Mouse (Mus musculus) inflammation-experienced regulatory T-cells, adult 6 months (primary cell): ENCODE data around the gene Cd68. TPM values are rescaled to one million over a fixed set of nuclear protein-coding genes. Genes with fewer than 3 reads are reported as not detected.
"Not testable (repeated sequence)": the region's sequence is repeated elsewhere in the genome, so short reads cannot be mapped to it uniquely, and the experiment has no call there.

Experiments
- ATAC-seq: one replicate; pipeline ENCODE4 v1.8.0; 2017
- polyA plus RNA-seq, 3 experiments: library from polyadenylated mRNA; unstranded; fragments of 100-300 nt; shearing (Covaris generic); gene quantifications; one replicate each; pipeline ENCODE4 v1.2.1; 2017

Gene Cd68
- polyA plus RNA-seq, result 10 to 100 TPM in 1 of 3 experiments, 1 to 10 TPM in 2; 3.8 to 21.2 (median 4.5) TPM

GRCm38 (mm10) chr11:69665961-69666664 is at the start of gene Cd68:
TSS of gene Cd68 (minus strand) at chr11:69666153.
- ATAC-seq, result no peak

- no peak for ATAC-seq
Measured at GRCm38 (mm10) chr11:69715482-69715881, 49.5 kb upstream of the Cd68 start.

- ATAC-seq, result no peak
Measured at GRCm38 (mm10) chr11:69714636-69715329, 48.8 kb upstream of the Cd68 start.

GRCm38 (mm10) chr11:69712954-69713672 is 47.2 kb upstream of the Cd68 start:
- ATAC-seq, result no peak

DNA sequence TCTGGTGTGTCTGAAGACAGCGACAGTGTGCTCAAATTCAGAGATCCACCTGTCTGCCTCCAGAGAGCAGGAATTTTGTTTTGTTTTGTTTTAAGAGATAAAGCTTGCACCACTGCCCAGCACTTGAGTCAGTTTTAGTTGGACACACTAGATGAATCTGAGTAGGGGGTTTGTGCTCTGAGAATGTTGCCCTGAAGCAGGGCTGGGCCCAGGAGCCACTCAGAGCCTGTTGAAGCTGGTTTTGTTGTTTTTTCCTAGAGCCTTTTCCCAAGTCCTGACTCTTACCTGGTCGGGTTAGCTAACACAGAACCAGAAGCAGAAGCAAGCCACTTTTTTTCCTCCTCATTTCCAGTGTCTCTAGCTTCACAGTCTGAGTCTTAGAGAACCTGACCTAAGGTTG is 45.1 kb upstream of the Cd68 start:
- no peak for ATAC-seq

DNA sequence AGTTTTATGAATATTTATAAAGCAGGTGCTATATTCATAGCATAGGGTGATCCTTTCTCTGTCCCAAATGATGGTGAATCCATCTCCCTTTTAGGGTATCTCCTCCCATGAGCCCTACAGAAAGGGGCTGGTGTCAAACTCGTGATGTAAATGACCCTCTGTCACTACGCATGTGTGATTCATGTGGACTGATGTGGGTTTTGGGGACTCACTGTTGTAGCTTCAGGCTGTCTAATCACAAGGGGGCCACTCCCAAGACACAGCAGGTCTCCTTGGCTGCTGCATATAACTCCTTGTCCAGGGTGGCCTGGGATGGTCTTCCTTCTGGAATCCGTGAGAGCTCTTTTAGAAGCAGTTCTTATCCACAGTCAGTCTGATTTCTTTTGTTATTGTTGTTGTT is 44.5 kb upstream of the Cd68 start:
- ATAC-seq, result no peak

- no peak for ATAC-seq
Measured at GRCm38 (mm10) chr11:69709554-69710446, 43.8 kb upstream of the Cd68 start.

- no peak for ATAC-seq
Measured at GRCm38 (mm10) chr11:69708614-69709265, 42.8 kb upstream of the Cd68 start.

GRCm38 (mm10) chr11:69707873-69708381 is 42.0 kb upstream of the Cd68 start:
- no peak for ATAC-seq

DNA sequence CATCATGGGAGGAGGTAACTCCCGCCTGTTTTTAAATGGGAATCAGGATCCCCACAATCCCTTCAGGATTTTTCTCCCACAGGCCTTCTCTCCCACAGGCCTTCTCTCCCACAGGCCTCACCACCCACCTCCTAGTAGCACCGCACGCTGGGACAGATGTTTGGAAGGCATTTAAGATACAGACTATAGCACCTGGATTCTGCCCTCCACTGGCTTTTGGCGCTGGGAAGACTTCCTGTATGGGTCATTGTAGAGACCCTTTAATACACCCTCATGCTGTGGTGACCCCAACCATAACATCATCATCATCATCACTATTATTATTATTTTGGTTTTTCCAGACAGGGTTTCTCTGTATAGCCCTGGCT is 41.5 kb upstream of the Cd68 start:
- no peak for ATAC-seq

- ATAC-seq, result no peak
Measured at GRCm38 (mm10) chr11:69706775-69707479, 41.0 kb upstream of the Cd68 start.

DNA sequence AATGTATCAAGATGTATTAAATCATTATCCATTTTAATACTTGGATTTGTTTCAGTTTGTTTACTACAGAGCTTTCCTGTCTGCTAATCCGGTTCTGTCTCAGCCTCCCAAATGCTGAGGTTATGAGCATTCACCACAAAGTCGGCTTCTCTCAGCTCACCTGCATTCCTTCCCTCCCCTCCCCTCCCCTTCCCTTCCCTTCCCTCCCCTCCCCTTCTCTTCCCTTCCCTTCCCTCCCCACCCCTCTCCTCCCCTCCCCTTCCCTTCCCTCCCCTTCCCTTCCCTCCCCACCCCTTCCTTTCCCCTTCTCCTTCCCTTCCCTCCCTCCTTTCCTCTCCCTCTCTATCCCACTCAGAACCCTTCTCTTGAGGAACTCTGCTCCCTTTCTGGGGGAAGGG is 38.7 kb upstream of the Cd68 start:
- ATAC-seq, result no peak

- ATAC-seq, result no peak
Measured at GRCm38 (mm10) chr11:69703814-69704612, 38.1 kb upstream of the Cd68 start.

DNA sequence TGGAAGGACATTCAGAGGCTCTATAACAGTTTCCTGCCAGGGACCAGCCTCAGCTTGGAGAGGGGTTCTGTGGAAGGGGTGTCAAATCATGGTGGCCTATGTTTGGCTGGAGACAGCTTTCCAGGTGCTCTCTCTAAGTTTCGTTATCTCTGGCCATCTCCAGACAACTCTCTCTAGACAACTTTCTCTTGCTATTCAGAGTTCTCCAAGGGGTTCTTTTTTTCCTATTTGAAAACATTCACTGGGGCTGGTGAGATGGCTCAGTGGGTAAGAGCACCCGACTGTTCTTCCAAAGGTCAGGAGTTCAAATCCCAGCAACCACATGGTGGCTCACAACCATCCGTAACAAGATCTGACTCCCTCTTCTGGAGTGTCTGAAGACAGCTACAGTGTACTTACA is 37.4 kb upstream of the Cd68 start:
- ATAC-seq, result not testable (repeated sequence)

DNA sequence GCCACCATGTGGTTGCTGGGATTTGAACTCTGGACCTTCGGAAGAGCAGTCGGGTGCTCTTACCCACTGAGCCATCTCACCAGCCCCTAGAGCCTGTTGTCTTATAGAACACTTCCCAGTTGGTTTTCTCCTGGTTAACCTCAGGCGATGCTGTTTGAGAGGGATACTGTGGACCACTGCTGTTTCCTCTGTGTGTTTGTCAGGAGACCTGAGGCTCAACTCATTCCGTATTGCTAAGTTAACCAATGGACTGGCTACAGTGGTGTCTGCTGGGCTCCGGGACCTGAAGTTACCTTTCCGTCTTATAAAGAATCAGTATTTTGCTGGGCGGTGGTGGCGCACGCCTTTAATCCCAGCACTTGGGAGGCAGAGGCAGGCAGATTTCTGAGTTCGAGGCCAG is 36.9 kb upstream of the Cd68 start:
- not testable (repeated sequence) for ATAC-seq

DNA sequence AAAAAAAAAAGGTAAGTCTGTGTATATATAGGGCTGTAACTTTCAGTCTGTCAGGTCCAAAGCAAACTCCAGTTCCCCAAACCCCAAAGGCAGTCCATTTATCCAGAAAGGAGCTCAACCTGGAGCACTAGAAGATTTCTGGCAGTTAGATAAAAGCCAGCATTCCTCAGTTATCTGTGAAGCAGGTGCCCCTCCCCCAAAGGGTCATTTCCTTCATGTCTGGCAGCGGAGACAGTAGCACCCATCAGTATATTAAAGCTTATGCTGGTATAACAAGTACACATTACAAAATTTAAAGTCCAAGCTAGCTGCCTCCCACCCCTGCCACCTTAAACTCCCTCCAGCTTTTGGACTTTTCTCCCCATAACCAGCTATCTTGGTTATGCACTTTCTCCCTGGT is 33.6 kb upstream of the Cd68 start:
- ATAC-seq, result no peak

GRCm38 (mm10) chr11:69698574-69698973 is 32.6 kb upstream of the Cd68 start:
- no peak for ATAC-seq

DNA sequence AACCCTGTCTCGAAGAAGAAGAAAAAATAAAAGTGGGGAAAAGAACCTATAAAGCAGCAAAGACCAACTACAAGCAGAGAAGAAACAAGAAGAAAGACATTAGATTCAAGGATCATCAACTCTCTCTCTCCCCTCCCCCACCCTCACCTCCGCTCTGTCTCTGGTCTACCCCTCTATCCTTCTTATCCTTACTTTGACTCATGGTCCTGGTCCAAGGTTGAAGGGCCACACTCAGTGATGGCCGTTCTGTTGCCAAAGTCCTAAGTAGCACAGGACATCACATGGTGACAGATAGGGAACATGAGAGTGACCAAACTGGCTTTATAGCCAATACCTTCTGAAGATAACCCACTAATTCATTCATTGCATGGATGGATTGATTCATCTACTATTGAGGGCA is 31.4 kb upstream of the Cd68 start:
- no peak for ATAC-seq

DNA sequence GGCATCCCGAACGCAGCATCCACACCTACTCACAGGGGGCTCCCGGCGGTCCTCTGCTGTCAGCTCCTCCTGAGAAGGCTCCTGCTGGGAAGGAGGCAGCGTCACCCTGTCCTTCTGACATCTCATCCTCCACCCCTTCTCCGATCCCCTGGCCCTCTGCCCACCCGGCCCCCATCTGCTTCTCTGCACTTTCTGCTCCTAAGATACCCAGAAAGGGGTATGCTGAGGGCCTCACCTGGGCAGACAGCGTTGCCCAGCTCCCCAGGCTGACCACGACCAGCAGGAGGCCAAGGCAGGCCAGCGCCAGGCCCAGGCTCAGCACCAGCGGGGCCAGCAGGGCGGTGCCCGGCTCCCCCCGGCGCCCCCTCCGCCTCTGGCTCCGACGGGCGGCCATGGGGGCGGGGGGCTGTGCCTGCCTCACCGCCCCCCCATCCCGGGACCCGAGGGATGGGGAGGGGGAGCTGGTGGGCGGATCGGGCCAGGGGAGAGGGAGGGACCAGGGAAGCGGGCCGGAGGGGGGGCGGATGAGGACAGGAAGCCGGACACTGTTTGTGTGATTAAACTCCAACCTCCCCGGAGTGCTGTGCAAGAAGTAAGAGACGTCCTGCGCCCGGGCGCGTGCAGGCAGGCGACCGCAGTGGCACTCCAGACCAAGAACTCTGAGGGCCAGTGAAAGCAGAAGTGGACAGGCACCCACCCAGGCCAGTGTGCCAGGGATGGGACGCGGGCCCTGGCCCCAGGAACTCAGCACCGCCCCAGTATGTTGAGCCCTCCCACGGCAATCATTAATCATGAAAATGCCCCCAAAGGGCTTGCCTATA is 29.6 kb upstream of the Cd68 start, which contains the start of the genes Tnfsf12 and Tnfsfm13:
Gene Tnfsf12 (minus strand): TSS at position 489 of the 821 bp plus-strand sequence.
Gene Tnfsfm13 (minus strand): TSS at position 738 of the 821 bp plus-strand sequence.
- no peak for ATAC-seq
